Mouse (Mus musculus) embryonic facial prominence, embryonic 11.5 days (tissue): Measurements from ENCODE around the gene Riok2. TPM values are rescaled to one million over a fixed set of nuclear protein-coding genes. Genes with fewer than 3 reads are reported as not detected.
A peak's percentile ranks its signal among the peaks of the same experiment; 100 is the strongest.

Source experiments
- ATAC-seq: fragments of 200-750 bp; cut with Nextera tagmentation; replicated peaks from 2 replicates; pipeline ENCODE4 v1.8.0; 2017; ENCODE audit warnings: low read depth; ENCODE audit not compliant: insufficient number of reproducible peaks, low FRiP score, low TSS enrichment
- DNase-seq: peaks from one replicate; pipeline ENCODE4 v3.0.0-alpha.2; 2015; ENCODE audit warnings: low spot score
- H3K27ac ChIP-seq: fragments of 300-500 bp; sonication (generic); replicated peaks from 2 replicates; pipeline ENCODE4 v1.5.1; 2014; ENCODE audit warnings: mild to moderate bottlenecking, low read depth, low read length, control low read depth
- H3K27me3 ChIP-seq: fragments of 300-500 bp; sonication (generic); 2 replicates; pipeline ENCODE4 v1.6.1; 2014; ENCODE audit warnings: mild to moderate bottlenecking, low read length, moderate library complexity, mixed read lengths; ENCODE audit not compliant: control insufficient read depth, insufficient read depth
- H3K36me3 ChIP-seq: fragments of 300-500 bp; sonication (generic); replicated peaks from 2 replicates; pipeline ENCODE4 v1.6.1; 2014; ENCODE audit warnings: low read depth, mild to moderate bottlenecking, low read length, moderate library complexity, mixed read lengths; ENCODE audit not compliant: control insufficient read depth, insufficient read depth
- H3K4me1 ChIP-seq: fragments of 300-500 bp; sonication (generic); 2 replicates; pipeline ENCODE4 v1.6.1; 2014; ENCODE audit warnings: low read length, mixed read lengths; ENCODE audit not compliant: control insufficient read depth, insufficient read depth
- H3K4me2 ChIP-seq: fragments of 300-500 bp; sonication (generic); 2 replicates; pipeline ENCODE4 v1.6.1; 2014; ENCODE audit warnings: low read depth, mild to moderate bottlenecking, control low read depth, low read length, moderate library complexity
- H3K4me3 ChIP-seq: fragments of 300-500 bp; sonication (generic); 2 replicates; pipeline ENCODE4 v1.5.1; 2014; ENCODE audit warnings: low read depth, low read length, control low read depth
- H3K9ac ChIP-seq: fragments of 300-500 bp; sonication (generic); replicated peaks from 2 replicates; pipeline ENCODE4 v1.6.1; 2014; ENCODE audit warnings: mild to moderate bottlenecking, control low read depth, low read length
- H3K9me3 ChIP-seq: fragments of 300-500 bp; sonication (generic); replicated peaks from 2 replicates; pipeline ENCODE4 v1.6.1; 2016; ENCODE audit warnings: mild to moderate bottlenecking, low read length, inconsistent platforms, mixed read lengths; ENCODE audit not compliant: control insufficient read depth
- WGBS: fragments of 180-500 bp; shearing (Covaris S2); extraction: QIAGEN DNeasy Blood & Tissue Kit; methylation state at CpG from one replicate; pipeline ENCODE4 v1.1.7; 2014; 5-methylcytosine and 5-hydroxymethylcytosine counted together
- polyA plus RNA-seq: library from polyadenylated mRNA; unstranded; fragments of >200 nt; fragmentation: Nextera tagmentation; extraction: Ambion mirVana; gene quantifications from 2 replicates; pipeline ENCODE4 v1.2.1, GENCODE M21; 2014

The Riok2 gene
- polyA plus RNA-seq, 1 experiment from 2014 or later = 39.9 TPM

- Histone ChIP-seq H3K27me3 (no peaks in the 10 kb centered on the region), H3K36me3 (no peaks in the 10 kb centered on the region), H3K4me3 (no peak overlapping the region), H3K9ac (no peak overlapping the region), H3K27ac (no peak overlapping the region), H3K4me2 (no peak overlapping the region), H3K9me3 (no peaks in the 10 kb centered on the region), H3K4me1 (peaks cover 3% of the 10 kb centered on the region)
- 60% methylated on average over 6 of the region's 6 CpGs for WGBS
- ATAC-seq (peak; percentile 49; the same call in 1 of the 2 replicates), DNase-seq (no peak)
Measured at GRCm38 (mm10) chr17:17408720-17409478, 34.8 kb downstream of the Riok2 start.

- Histone ChIP-seq H3K4me3 (no peak overlapping the region), H3K36me3 (no peaks in the 10 kb centered on the region), H3K9ac (no peak overlapping the region), H3K27ac (no peak overlapping the region), H3K4me1 (peaks cover 3% of the 10 kb centered on the region), H3K4me2 (no peak overlapping the region), H3K9me3 (no peaks in the 10 kb centered on the region), H3K27me3 (no peaks in the 10 kb centered on the region)
- WGBS = 8% methylated on average over 2 of the region's 2 CpGs
- peak; percentile 63 for DNase-seq
- no peak for ATAC-seq
Measured at GRCm38 (mm10) chr17:17409601-17410000, 35.5 kb downstream of the Riok2 start.

- H3K9ac ChIP-seq = no peak overlapping the region
- no peaks in the 10 kb centered on the region for H3K27me3 ChIP-seq
- no peak overlapping the region for H3K27ac ChIP-seq
- no peak overlapping the region for H3K4me2 ChIP-seq
- H3K36me3 ChIP-seq = no peaks in the 10 kb centered on the region
- 66% methylated on average over 2 of the region's 2 CpGs for WGBS
- no peak overlapping the region for H3K4me3 ChIP-seq
- peaks cover 3% of the 10 kb centered on the region for H3K4me1 ChIP-seq
- DNase-seq (no peak), ATAC-seq (no peak)
- H3K9me3 ChIP-seq = no peaks in the 10 kb centered on the region
Measured at GRCm38 (mm10) chr17:17411443-17411842, 37.3 kb downstream of the Riok2 start.

GRCm38 (mm10) chr17:17412176-17412575 is 38.1 kb downstream of the Riok2 start:
- H3K4me1 ChIP-seq = peaks cover 3% of the 10 kb centered on the region
- H3K4me3 ChIP-seq = no peak overlapping the region
- H3K27me3 ChIP-seq = no peaks in the 10 kb centered on the region
- no peaks in the 10 kb centered on the region for H3K9me3 ChIP-seq
- H3K9ac ChIP-seq = no peak overlapping the region
- WGBS = 91% methylated on average over 2 of the region's 2 CpGs
- DNase-seq (no peak), ATAC-seq (no peak)
- no peak overlapping the region for H3K4me2 ChIP-seq
- H3K36me3 ChIP-seq = no peaks in the 10 kb centered on the region
- no peak overlapping the region for H3K27ac ChIP-seq

GRCm38 (mm10) chr17:17414206-17414605 is 40.1 kb downstream of the Riok2 start:
- H3K27me3 ChIP-seq = no peaks in the 10 kb centered on the region
- 96% methylated on average over 3 of the region's 3 CpGs for WGBS
- H3K4me3 ChIP-seq = no peak overlapping the region
- H3K27ac ChIP-seq = no peak overlapping the region
- no peak overlapping the region for H3K4me2 ChIP-seq
- peaks cover 3% of the 10 kb centered on the region for H3K4me1 ChIP-seq
- DNase-seq (no peak), ATAC-seq (no peak)
- no peaks in the 10 kb centered on the region for H3K9me3 ChIP-seq
- no peaks in the 10 kb centered on the region for H3K36me3 ChIP-seq
- H3K9ac ChIP-seq = no peak overlapping the region

- Histone ChIP-seq H3K9me3 (no peaks in the 10 kb centered on the region), H3K9ac (no peak overlapping the region), H3K4me2 (no peak overlapping the region), H3K36me3 (no peaks in the 10 kb centered on the region), H3K27me3 (no peaks in the 10 kb centered on the region), H3K4me3 (no peak overlapping the region), H3K4me1 (no peaks in the 10 kb centered on the region; the same call in 1 of the 2 replicates), H3K27ac (no peak overlapping the region)
- ATAC-seq (no peak), DNase-seq (no peak)
- WGBS = 31% methylated on average over 4 of the region's 4 CpGs
Measured at GRCm38 (mm10) chr17:17424609-17425307, 50.6 kb downstream of the Riok2 start.

GRCm38 (mm10) chr17:17425308-17425813 is 51.3 kb downstream of the Riok2 start:
- 30% methylated on average over 4 of the region's 4 CpGs for WGBS
- no peak for ATAC-seq
- no peak overlapping the region for H3K4me3 ChIP-seq

GRCm38 (mm10) chr17:17425906-17426305 is 51.8 kb downstream of the Riok2 start:
- Histone ChIP-seq H3K9me3 (no peaks in the 10 kb centered on the region), H3K27ac (no peak overlapping the region), H3K4me2 (no peak overlapping the region), H3K27me3 (no peaks in the 10 kb centered on the region), H3K36me3 (no peaks in the 10 kb centered on the region), H3K4me3 (no peak overlapping the region), H3K9ac (no peak overlapping the region), H3K4me1 (no peaks in the 10 kb centered on the region; the same call in 1 of the 2 replicates)
- DNase-seq (peak; percentile 79), ATAC-seq (peak; percentile 63)
- WGBS = 22% methylated on average over 3 of the region's 3 CpGs

More at GRCm38 (mm10) chr17:17425308-17425813, 51.3 kb downstream of the Riok2 start:
- Histone ChIP-seq H3K27me3 (no peaks in the 10 kb centered on the region), H3K4me2 (no peak overlapping the region), H3K36me3 (no peaks in the 10 kb centered on the region), H3K9ac (no peak overlapping the region), H3K9me3 (no peaks in the 10 kb centered on the region), H3K4me1 (no peaks in the 10 kb centered on the region; the same call in 1 of the 2 replicates), H3K27ac (no peak overlapping the region)
- no peak for DNase-seq
